ENCODE assay signal across 8 mouse cellular contexts in genomic region chr12:91587491-91588033, GRCm38 (mm10). TPM values are rescaled to one million over a fixed set of nuclear protein-coding genes. Genes with fewer than 3 reads are reported as not detected.
DNase-seq lines count a peak whose midpoint lies in the region; ATAC-seq and TF ChIP-seq lines count a peak whose summit lies in the region.

No protein-coding gene starts in this region.

- 11% methylated on average over 5 of the region's 5 CpGs for WGBS in lung, adult 2 months
- 13% methylated on average over 5 of the region's 5 CpGs for WGBS in intestine, embryonic 14.5 days
- 1% methylated on average over 5 of the region's 5 CpGs for WGBS in neural tube, embryonic 14.5 days

- no peaks in the 10 kb centered on the region for H3K9me3 ChIP-seq in intestine, embryonic 14.5 days (ENCODE audit: control insufficient read depth, low read length)
- no peaks in the 10 kb centered on the region for H3K9me3 ChIP-seq in neural tube, embryonic 14.5 days (ENCODE audit: control insufficient read depth, low read length)

- H3K27ac ChIP-seq in intestine, embryonic 14.5 days (ENCODE audit: low read depth): peak overlapping the region; percentile 100
- peak overlapping the region; percentile 100 for H3K27ac ChIP-seq in neural tube, embryonic 14.5 days (ENCODE audit: low read depth, low read length)

- peaks cover 7% of the 10 kb centered on the region for H3K4me1 ChIP-seq in lung, adult 2 months (ENCODE audit: control insufficient read depth, insufficient read depth, low read length)
- peaks cover 7% of the 10 kb centered on the region; the same call in 1 of the 2 replicates for H3K4me1 ChIP-seq in intestine, embryonic 14.5 days (replicated peaks; ENCODE audit: control insufficient read depth, insufficient read depth, low read length)
- H3K4me1 ChIP-seq in neural tube, embryonic 14.5 days (ENCODE audit: control insufficient read depth, insufficient read depth, low read length): peaks cover 28% of the 10 kb centered on the region

- H3K4me2 ChIP-seq in intestine, embryonic 14.5 days (ENCODE audit: low read length): peak overlapping the region; percentile 51
- H3K4me2 ChIP-seq in neural tube, embryonic 14.5 days (ENCODE audit: low read depth, low read length): peak overlapping the region; percentile 72

- peak overlapping the region; percentile 100 for H3K9ac ChIP-seq in intestine, embryonic 14.5 days (ENCODE audit: low read length)
- peak overlapping the region; percentile 100 for H3K9ac ChIP-seq in neural tube, embryonic 14.5 days (replicated peaks; ENCODE audit: low read depth, low read length)

- no peak for ATAC-seq in intestine, embryonic 14.5 days (replicated peaks; ENCODE audit: low FRiP score, low TSS enrichment, low read depth)
- ATAC-seq in neural tube, embryonic 14.5 days (ENCODE audit: low read depth): no peak

- no peak for TF ChIP-seq CTCF in lung, adult 2 months (IDR thresholded peaks at IDR 0.05; ENCODE audit: insufficient read depth, low read length)

- peak overlapping the region; percentile 19 for H3K4me3 ChIP-seq in lung, adult 2 months (replicated peaks; ENCODE audit: extremely low read depth, low read depth, low read length)
- H3K4me3 ChIP-seq in intestine, embryonic 14.5 days (ENCODE audit: low read depth, low read length): peak overlapping the region; percentile 85
- peak overlapping the region; percentile 87 for H3K4me3 ChIP-seq in neural tube, embryonic 14.5 days (ENCODE audit: low read depth, low read length)

- no peaks in the 10 kb centered on the region for H3K27me3 ChIP-seq in intestine, embryonic 14.5 days (replicated peaks; ENCODE audit: control insufficient read depth, insufficient read depth, low read length)
- no peaks in the 10 kb centered on the region for H3K27me3 ChIP-seq in neural tube, embryonic 14.5 days (ENCODE audit: control insufficient read depth, insufficient read depth, low read length)

- TF ChIP-seq POLR2A in lung, adult 2 months (IDR thresholded peaks at IDR 0.05; ENCODE audit: borderline replicate concordance, extremely low read depth, low read depth, low read length): no peak

- no peak for DNase-seq in lung, adult 2 months
- DNase-seq in lung, postnatal 4 days: no peak
- DNase-seq in embryo, embryonic 9.5 days (ENCODE audit: extremely low spot score): peak; percentile 19
- no peak for DNase-seq in intestine, embryonic 14.5 days (ENCODE audit: low spot score)
- no peak for DNase-seq in urinary bladder, adult 18-20 months (ENCODE audit: low spot score in 2 of 2)
- DNase-seq in thymus, adult 18-20 months: no peak
- DNase-seq in spleen, postnatal 14 days (ENCODE audit: low spot score in 2 of 2): no peak

- peaks cover 31% of the 10 kb centered on the region for H3K36me3 ChIP-seq in intestine, embryonic 14.5 days (ENCODE audit: control insufficient read depth, insufficient read depth, low read length)
- peaks cover 5% of the 10 kb centered on the region; the same call in 1 of the 2 replicates for H3K36me3 ChIP-seq in neural tube, embryonic 14.5 days (ENCODE audit: control insufficient read depth, insufficient read depth, low read length)

RNA-seq across cellular contexts. Expression of gene Gtf2a1, which starts 2.7 kb away (rescaled TPM):
- polyA plus RNA-seq in lung, adult 2 months (2012; rRNA removed): 11.8 and 13.7 TPM in 2 replicates
- polyA plus RNA-seq in intestine, embryonic 14.5 days (2014; fragmentation: Nextera tagmentation; extraction: Ambion mirVana): 30.9 and 33.6 TPM in 2 replicates
- polyA plus RNA-seq in neural tube, embryonic 14.5 days (2014; fragmentation: Nextera tagmentation; extraction: Ambion mirVana): 53.8 and 66.7 TPM in 2 replicates

Comparison
In these comparisons a context has a peak if more than half of its experiments do, and no peak if none do; other contexts are left out.
1. H3K4me3 ChIP-seq: peak in every context shown above with its lines; median percentile 87 in neural tube, embryonic 14.5 days; 85 in intestine, embryonic 14.5 days; 19 in lung, adult 2 months.